Mouse (Mus musculus): ENCODE data around the gene Adarb2. TPM values are rescaled to one million over a fixed set of nuclear protein-coding genes. Genes with fewer than 3 reads are reported as not detected.

The Adarb2 gene
- total and polyA plus RNA-seq, 3 experiments, result 0.42 to 0.57 TPM; not detected in 1

DNA sequence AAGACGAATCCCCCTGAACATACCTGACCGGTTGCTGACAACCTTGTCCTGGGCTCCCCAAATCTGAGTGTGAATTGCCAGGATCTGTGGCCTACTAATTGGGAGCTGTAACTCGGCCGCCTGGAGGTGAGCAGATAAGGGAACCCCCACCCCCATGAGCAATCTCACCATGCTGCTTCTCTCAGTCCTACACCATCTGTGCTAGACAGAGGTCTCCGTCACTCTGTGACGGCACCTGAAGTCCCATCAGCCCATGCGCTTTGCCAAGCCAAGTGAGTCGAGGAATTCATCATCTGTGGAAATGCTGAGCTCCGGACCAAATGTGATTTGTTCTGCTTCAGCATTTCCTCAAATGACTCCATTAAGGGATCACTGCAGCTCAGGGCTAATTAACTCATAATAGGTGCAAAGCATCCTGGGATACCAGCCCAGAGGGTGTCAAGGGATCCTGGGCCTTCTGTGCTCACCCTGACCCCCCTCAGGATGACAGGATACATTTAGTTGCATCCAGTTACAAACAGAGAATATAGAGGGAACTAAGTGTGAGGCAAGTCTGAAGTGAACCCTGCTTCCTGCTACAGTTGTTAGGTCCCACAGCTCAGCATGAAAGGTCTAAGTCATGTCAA, 462.1 kb downstream of the Adarb2 start:
- no peak overlapping the region for H3K4me3 ChIP-seq (ENCODE audit: control insufficient read depth in 1 of 2, insufficient read depth in 1 of 2, low read depth in 2 of 2, low read length in 2 of 2)
- no peak for DNase-seq (ENCODE audit: low read depth, low spot score)
- no peaks in the 10 kb centered on the region for H3K27me3 ChIP-seq (ENCODE audit: control insufficient read depth in 1 of 2, insufficient read depth in 2 of 2, low read length in 2 of 2)
- H3K9ac ChIP-seq (ENCODE audit: control insufficient read depth, low read depth, low read length, poor library complexity, severe bottlenecking), result no peak overlapping the region
- H3K79me2 ChIP-seq (ENCODE audit: control insufficient read depth, insufficient read depth, low read length, poor library complexity), result no peaks in the 10 kb centered on the region
- no peaks in the 10 kb centered on the region for H3K9me3 ChIP-seq (replicated peaks; ENCODE audit: insufficient read depth, low read length)
- no peaks in the 10 kb centered on the region for H3K36me3 ChIP-seq (ENCODE audit: control insufficient read depth in 1 of 2, insufficient read depth in 2 of 2, low read length in 2 of 2)
- no peak for TF ChIP-seq ZNF384 (IDR thresholded peaks at IDR 0.05; ENCODE audit: low read depth, low read length)
- H3K27ac ChIP-seq (ENCODE audit: control insufficient read depth, low read depth, low read length), result no peak overlapping the region
- no peaks in the 10 kb centered on the region for H3K4me1 ChIP-seq (ENCODE audit: control insufficient read depth in 1 of 2, insufficient read depth in 2 of 2, low read length in 2 of 2)

DNA sequence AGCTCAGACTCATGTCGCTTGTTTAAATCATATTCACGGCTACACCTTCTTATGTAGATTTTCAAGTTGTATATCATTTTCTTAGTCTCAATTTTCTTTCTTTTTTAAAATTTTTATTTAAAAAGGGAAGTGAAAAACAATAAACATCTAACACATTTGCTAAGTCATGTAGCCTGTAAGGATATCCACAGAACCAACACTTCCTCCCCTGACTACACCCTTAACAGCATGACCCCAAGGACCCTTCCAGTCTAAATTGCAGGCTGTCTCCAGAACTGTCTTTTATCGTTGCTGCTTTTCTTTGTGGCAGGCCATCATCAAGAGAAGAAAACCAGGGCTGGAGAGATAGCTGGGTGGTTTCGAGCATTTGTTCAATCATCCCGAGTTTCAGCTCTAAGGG, 474.5 kb downstream of the Adarb2 start:
- H3K79me2 ChIP-seq (ENCODE audit: control insufficient read depth, insufficient read depth, low read length, poor library complexity), result no peaks in the 10 kb centered on the region
- no peaks in the 10 kb centered on the region for H3K9me3 ChIP-seq (replicated peaks; ENCODE audit: insufficient read depth, low read length)
- H3K27ac ChIP-seq (ENCODE audit: control insufficient read depth, low read depth, low read length), result peak overlapping the region; percentile 25; the same call in 1 of the 2 replicates
- no peak for TF ChIP-seq POLR2AphosphoS5 (IDR thresholded peaks at IDR 0.05; ENCODE audit: borderline replicate concordance, low read depth, low read length)
- no peak for TF ChIP-seq BHLHE40 (IDR thresholded peaks at IDR 0.05; ENCODE audit: borderline replicate concordance, low read depth, low read length)
- no peak for TF ChIP-seq MAZ (IDR thresholded peaks at IDR 0.05; ENCODE audit: low read depth, low read length)
- no peak for TF ChIP-seq NELFE (IDR thresholded peaks at IDR 0.05; ENCODE audit: low read depth, low read length)
- peak; percentile 60 to 73 for TF ChIP-seq EP300 (IDR thresholded peaks at IDR 0.05; ENCODE audit: low read depth in 1 of 2, low read length in 2 of 2)
- TF ChIP-seq UBTF (IDR thresholded peaks at IDR 0.05; ENCODE audit: borderline replicate concordance, insufficient read depth, low read depth, low read length), result no peak
- TF ChIP-seq MYC (IDR thresholded peaks at IDR 0.05; ENCODE audit: low read depth, low read length), result no peak
- no peak for TF ChIP-seq NRF1 (IDR thresholded peaks at IDR 0.05; ENCODE audit: insufficient read depth, low read depth, low read length, poor library complexity, severe bottlenecking)
- TF ChIP-seq TAL1 (IDR thresholded peaks at IDR 0.05; ENCODE audit: low read length), result no peak
- TF ChIP-seq ZKSCAN1 (IDR thresholded peaks at IDR 0.05; ENCODE audit: low read depth, low read length), result no peak
- no peak for TF ChIP-seq MAFK (IDR thresholded peaks at IDR 0.05; ENCODE audit: borderline replicate concordance, low read depth, low read length)
- TF ChIP-seq GATA1 (IDR thresholded peaks at IDR 0.05; ENCODE audit: low read depth, low read length), result peak; percentile 23; the same call in 1 of the 2 replicates
- 0 out of 2 replicates have a peak, but pooled peaks have one; percentile 19 for TF ChIP-seq RCOR1 (IDR thresholded peaks at IDR 0.05; ENCODE audit: low read depth, low read length)
- no peak for TF ChIP-seq SIN3A (IDR thresholded peaks at IDR 0.05; ENCODE audit: low read length)
- no peak for TF ChIP-seq ZC3H11A (IDR thresholded peaks at IDR 0.05; ENCODE audit: low read depth, low read length)
- no peaks in the 10 kb centered on the region for H3K4me1 ChIP-seq (ENCODE audit: control insufficient read depth in 1 of 2, insufficient read depth in 2 of 2, low read length in 2 of 2)
- peak; percentile 72 for DNase-seq (ENCODE audit: low read depth, low spot score)
- peak overlapping the region; percentile 12; the same call in 1 of the 2 replicates for H3K9ac ChIP-seq (ENCODE audit: control insufficient read depth, low read depth, low read length, poor library complexity, severe bottlenecking)
- H3K4me3 ChIP-seq (ENCODE audit: control insufficient read depth in 1 of 2, insufficient read depth in 1 of 2, low read depth in 2 of 2, low read length in 2 of 2), result no peak overlapping the region; a peak in 1 of 4 replicates
- H3K36me3 ChIP-seq (ENCODE audit: control insufficient read depth in 1 of 2, insufficient read depth in 2 of 2, low read length in 2 of 2), result peaks cover 0 to 2% of the 10 kb centered on the region in 2 experiments; a peak in 2 of 4 replicates
- H3K27me3 ChIP-seq (ENCODE audit: control insufficient read depth in 1 of 2, insufficient read depth in 2 of 2, low read length in 2 of 2), result no peaks in the 10 kb centered on the region
